Mouse (Mus musculus): Measurements from ENCODE around the gene Dbil5. TPM values are rescaled to one million over a fixed set of nuclear protein-coding genes. Genes with fewer than 3 reads are reported as not detected.
A peak's percentile ranks its signal among the peaks of the same experiment; 100 is the strongest.

Dbil5 gene
- total and polyA plus RNA-seq, 2 experiments from 2014 or later: 0.54 TPM; not detected in 1

GRCm38 (mm10) chr11:76183745-76184144 is 33.7 kb upstream of the Dbil5 start:
- Histone ChIP-seq H3K9ac (replicated peaks; ENCODE audit: low read length) (no peak overlapping the region), H3K4me3 (ENCODE audit: low read length) (no peak overlapping the region), H3K4me1 (ENCODE audit: insufficient read depth, low read length) (no peaks in the 10 kb centered on the region), H3K27ac (no peak overlapping the region), H3K27me3 (ENCODE audit: insufficient read depth, low read length) (no peaks in the 10 kb centered on the region), H3K9me3 (ENCODE audit: low read length) (no peaks in the 10 kb centered on the region), H3K36me3 (ENCODE audit: insufficient read depth, low read length) (no peaks in the 10 kb centered on the region), H3K4me2 (ENCODE audit: low read depth, low read length) (no peak overlapping the region)
- TF ChIP-seq CTCF (IDR thresholded peaks at IDR 0.05; ENCODE audit: low read depth): no peak
- ATAC-seq (no peak), DNase-seq (ENCODE audit: low spot score) (no peak)
- WGBS: 87% methylated on average over 4 of the region's 4 CpGs

- Histone ChIP-seq H3K27me3 (ENCODE audit: insufficient read depth, low read length) (no peaks in the 10 kb centered on the region), H3K9ac (replicated peaks; ENCODE audit: low read length) (no peak overlapping the region), H3K4me3 (ENCODE audit: low read length) (no peak overlapping the region), H3K36me3 (ENCODE audit: insufficient read depth, low read length) (no peaks in the 10 kb centered on the region), H3K27ac (no peak overlapping the region), H3K4me1 (ENCODE audit: insufficient read depth, low read length) (no peaks in the 10 kb centered on the region), H3K9me3 (ENCODE audit: low read length) (no peaks in the 10 kb centered on the region), H3K4me2 (ENCODE audit: low read depth, low read length) (no peak overlapping the region)
- ATAC-seq: no peak
- TF ChIP-seq CTCF (IDR thresholded peaks at IDR 0.05; ENCODE audit: low read depth): 0 out of 2 replicates have a peak, but pooled peaks have one; percentile 7
- DNase-seq (ENCODE audit: low spot score): no peak
- WGBS: 82% methylated on average over 6 of the region's 6 CpGs
Measured at GRCm38 (mm10) chr11:76186908-76187307, 30.5 kb upstream of the Dbil5 start.

- H3K4me2 ChIP-seq (ENCODE audit: low read depth, low read length): no peak overlapping the region
- no peaks in the 10 kb centered on the region for H3K27me3 ChIP-seq (ENCODE audit: insufficient read depth, low read length)
- no peak for TF ChIP-seq CTCF (IDR thresholded peaks at IDR 0.05; ENCODE audit: low read depth)
- no peaks in the 10 kb centered on the region for H3K36me3 ChIP-seq (ENCODE audit: insufficient read depth, low read length)
- WGBS: 56% methylated on average over 8 of the region's 8 CpGs
- ATAC-seq (no peak), DNase-seq (ENCODE audit: low spot score) (no peak)
- peaks cover 2% of the 10 kb centered on the region; the same call in 1 of the 2 replicates for H3K4me1 ChIP-seq (ENCODE audit: insufficient read depth, low read length)
- H3K27ac ChIP-seq: 0 out of 2 replicates have a peak overlapping the region, but pooled peaks have one; percentile 26
- H3K9ac ChIP-seq (replicated peaks; ENCODE audit: low read length): no peak overlapping the region
- no peak overlapping the region for H3K4me3 ChIP-seq (ENCODE audit: low read length)
- no peaks in the 10 kb centered on the region for H3K9me3 ChIP-seq (ENCODE audit: low read length)
Measured at GRCm38 (mm10) chr11:76196275-76196976, 21.0 kb upstream of the Dbil5 start.

GRCm38 (mm10) chr11:76196977-76197469 is 20.4 kb upstream of the Dbil5 start:
- Histone ChIP-seq H3K4me1 (ENCODE audit: insufficient read depth, low read length) (peaks cover 3% of the 10 kb centered on the region; the same call in 1 of the 2 replicates), H3K4me2 (ENCODE audit: low read depth, low read length) (no peak overlapping the region), H3K9ac (replicated peaks; ENCODE audit: low read length) (0 out of 2 replicates have a peak overlapping the region, but pooled peaks have one; percentile 9), H3K9me3 (ENCODE audit: low read length) (no peaks in the 10 kb centered on the region), H3K36me3 (ENCODE audit: insufficient read depth, low read length) (no peaks in the 10 kb centered on the region), H3K27ac (0 out of 2 replicates have a peak overlapping the region, but pooled peaks have one; percentile 26), H3K27me3 (ENCODE audit: insufficient read depth, low read length) (no peaks in the 10 kb centered on the region), H3K4me3 (ENCODE audit: low read length) (no peak overlapping the region)
- WGBS: 57% methylated on average over 8 of the region's 8 CpGs
- TF ChIP-seq CTCF (IDR thresholded peaks at IDR 0.05; ENCODE audit: low read depth): no peak
- DNase-seq (ENCODE audit: low spot score) (no peak), ATAC-seq (no peak)

GRCm38 (mm10) chr11:76201761-76202674 is 15.4 kb upstream of the Dbil5 start:
- peaks cover 12% of the 10 kb centered on the region; the same call in 1 of the 2 replicates for H3K36me3 ChIP-seq (ENCODE audit: insufficient read depth, low read length)
- peak overlapping the region; percentile 69 for H3K4me3 ChIP-seq (ENCODE audit: low read length)
- H3K4me2 ChIP-seq (ENCODE audit: low read depth, low read length): peak overlapping the region; percentile 84
- ATAC-seq: peak; percentile 97
- H3K27me3 ChIP-seq (ENCODE audit: insufficient read depth, low read length): no peaks in the 10 kb centered on the region
- peak overlapping the region; percentile 76 for H3K27ac ChIP-seq
- peak overlapping the region; percentile 85 for H3K9ac ChIP-seq (replicated peaks; ENCODE audit: low read length)
- peak; percentile 90 for DNase-seq (ENCODE audit: low spot score)
- WGBS: under 1% methylated on average over 81 of the region's 90 CpGs
- peaks cover 8% of the 10 kb centered on the region; the same call in 1 of the 2 replicates for H3K4me1 ChIP-seq (ENCODE audit: insufficient read depth, low read length)
- no peaks in the 10 kb centered on the region for H3K9me3 ChIP-seq (ENCODE audit: low read length)
- no peak; the same call in 1 of the 2 replicates for TF ChIP-seq CTCF (IDR thresholded peaks at IDR 0.05; ENCODE audit: low read depth)

- H3K27ac ChIP-seq: no peak overlapping the region
- 0 out of 2 replicates have a peak, but pooled peaks cover 5% of the 10 kb centered on the region for H3K4me1 ChIP-seq (ENCODE audit: insufficient read depth, low read length)
- no peaks in the 10 kb centered on the region for H3K27me3 ChIP-seq (ENCODE audit: insufficient read depth, low read length)
- no peak overlapping the region for H3K9ac ChIP-seq (replicated peaks; ENCODE audit: low read length)
- no peak overlapping the region for H3K4me3 ChIP-seq (ENCODE audit: low read length)
- DNase-seq (ENCODE audit: low spot score) (no peak), ATAC-seq (no peak)
- WGBS: 79% methylated on average over 5 of the region's 5 CpGs
- no peak overlapping the region for H3K4me2 ChIP-seq (ENCODE audit: low read depth, low read length)
- no peak for TF ChIP-seq CTCF (IDR thresholded peaks at IDR 0.05; ENCODE audit: low read depth)
- H3K9me3 ChIP-seq (ENCODE audit: low read length): no peaks in the 10 kb centered on the region
- H3K36me3 ChIP-seq (ENCODE audit: insufficient read depth, low read length): peaks cover 26% of the 10 kb centered on the region
Measured at GRCm38 (mm10) chr11:76206793-76207192, 10.6 kb upstream of the Dbil5 start.

Data from hindbrain, postnatal 0 days (tissue).